Mouse (Mus musculus): ENCODE data around the gene Sbno1. TPM values are rescaled to one million over a fixed set of nuclear protein-coding genes. Genes with fewer than 3 reads are reported as not detected.
A peak's percentile ranks its signal among the peaks of the same experiment; 100 is the strongest.

The Sbno1 gene
- polyA plus RNA-seq, 1 experiment from 2014 or later, result 96.2 TPM

- Histone ChIP-seq H3K4me2 (no peak overlapping the region), H3K4me1 (peaks cover 6% of the 10 kb centered on the region; the same call in 1 of the 2 replicates), H3K9me3 (replicated peaks) (no peaks in the 10 kb centered on the region), H3K36me3 (no peaks in the 10 kb centered on the region), H3K27me3 (no peaks in the 10 kb centered on the region), H3K9ac (no peak overlapping the region), H3K4me3 (replicated peaks) (no peak overlapping the region), H3K27ac (no peak overlapping the region)
- no peak for ATAC-seq (replicated peaks; ENCODE audit: low FRiP score)
- WGBS, result 84% methylated on average over 2 of the region's 2 CpGs
Measured at GRCm38 (mm10) chr5:124359641-124360040, 66.2 kb downstream of the Sbno1 start.

DNA sequence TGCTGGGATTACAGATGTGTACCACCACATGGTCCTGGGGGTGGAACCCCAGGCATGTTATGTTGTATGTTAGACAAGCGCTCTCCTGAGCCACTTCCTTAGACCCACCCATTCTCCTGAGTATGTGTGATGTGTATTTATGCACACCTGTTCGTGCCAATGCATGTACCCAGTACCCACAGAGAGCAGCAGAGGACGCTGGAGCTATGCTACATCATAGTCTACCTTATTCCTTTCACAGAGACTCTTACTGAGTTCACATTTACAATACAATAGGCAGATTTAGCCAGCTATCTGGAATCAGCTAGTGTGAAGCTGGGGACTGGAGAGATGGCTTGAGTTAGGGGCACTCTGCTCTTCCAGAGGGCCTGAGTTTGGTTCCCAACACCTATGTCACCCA is 69.1 kb downstream of the Sbno1 start:
- no peak overlapping the region for H3K27ac ChIP-seq
- no peaks in the 10 kb centered on the region for H3K9me3 ChIP-seq (replicated peaks)
- no peaks in the 10 kb centered on the region for H3K27me3 ChIP-seq
- no peak overlapping the region for H3K4me2 ChIP-seq
- 52% methylated on average over 3 of the region's 3 CpGs for WGBS
- ATAC-seq (replicated peaks; ENCODE audit: low FRiP score), result no peak
- no peak overlapping the region for H3K4me3 ChIP-seq (replicated peaks)
- peaks cover 16% of the 10 kb centered on the region for H3K4me1 ChIP-seq
- no peaks in the 10 kb centered on the region for H3K36me3 ChIP-seq
- no peak overlapping the region for H3K9ac ChIP-seq

DNA sequence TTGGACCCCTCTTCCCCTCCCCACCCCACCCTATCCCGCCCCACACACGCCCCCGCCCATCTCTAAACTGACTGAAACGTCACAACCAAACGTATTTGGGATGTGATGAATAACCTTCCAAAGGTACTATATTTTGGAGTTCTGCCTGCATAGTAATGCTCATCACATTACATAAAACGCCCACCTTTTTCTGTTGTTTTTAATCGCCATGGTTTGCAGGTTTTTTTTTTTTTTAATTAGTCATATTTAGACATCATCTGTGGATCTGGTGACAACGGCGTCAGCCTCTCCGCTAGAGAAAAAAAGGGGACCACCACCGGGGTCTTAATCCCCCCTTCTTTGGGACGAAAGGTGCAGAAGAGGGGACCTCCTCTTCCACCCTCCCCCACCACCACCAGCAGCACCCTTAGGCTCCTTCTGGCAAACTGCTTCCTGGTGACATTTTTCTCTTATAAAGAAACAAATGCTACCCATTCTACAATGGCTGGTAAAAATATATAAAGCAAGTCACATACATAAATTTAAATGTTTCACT is 70.3 kb downstream of the Sbno1 start:
- Histone ChIP-seq H3K4me3 (replicated peaks) (peak overlapping the region; percentile 96), H3K36me3 (no peaks in the 10 kb centered on the region), H3K27me3 (no peaks in the 10 kb centered on the region), H3K9ac (no peak overlapping the region), H3K4me1 (peaks cover 28% of the 10 kb centered on the region), H3K4me2 (peak overlapping the region; percentile 66), H3K9me3 (replicated peaks) (no peaks in the 10 kb centered on the region), H3K27ac (no peak overlapping the region)
- WGBS, result 3% methylated on average over 12 of the region's 12 CpGs
- no peak for ATAC-seq (replicated peaks; ENCODE audit: low FRiP score)

GRCm38 (mm10) chr5:124354574-124355424 is 71.0 kb downstream of the Sbno1 start:
- Histone ChIP-seq H3K4me1 (peaks cover 35% of the 10 kb centered on the region), H3K27me3 (no peaks in the 10 kb centered on the region), H3K4me3 (replicated peaks) (peak overlapping the region; percentile 96), H3K36me3 (peaks cover 6% of the 10 kb centered on the region), H3K4me2 (peak overlapping the region; percentile 66), H3K9me3 (replicated peaks) (no peaks in the 10 kb centered on the region), H3K27ac (peak overlapping the region; percentile 98), H3K9ac (peak overlapping the region; percentile 100)
- under 1% methylated on average over 38 of the region's 60 CpGs for WGBS
- peak; percentile 72 for ATAC-seq (replicated peaks; ENCODE audit: low FRiP score)

DNA sequence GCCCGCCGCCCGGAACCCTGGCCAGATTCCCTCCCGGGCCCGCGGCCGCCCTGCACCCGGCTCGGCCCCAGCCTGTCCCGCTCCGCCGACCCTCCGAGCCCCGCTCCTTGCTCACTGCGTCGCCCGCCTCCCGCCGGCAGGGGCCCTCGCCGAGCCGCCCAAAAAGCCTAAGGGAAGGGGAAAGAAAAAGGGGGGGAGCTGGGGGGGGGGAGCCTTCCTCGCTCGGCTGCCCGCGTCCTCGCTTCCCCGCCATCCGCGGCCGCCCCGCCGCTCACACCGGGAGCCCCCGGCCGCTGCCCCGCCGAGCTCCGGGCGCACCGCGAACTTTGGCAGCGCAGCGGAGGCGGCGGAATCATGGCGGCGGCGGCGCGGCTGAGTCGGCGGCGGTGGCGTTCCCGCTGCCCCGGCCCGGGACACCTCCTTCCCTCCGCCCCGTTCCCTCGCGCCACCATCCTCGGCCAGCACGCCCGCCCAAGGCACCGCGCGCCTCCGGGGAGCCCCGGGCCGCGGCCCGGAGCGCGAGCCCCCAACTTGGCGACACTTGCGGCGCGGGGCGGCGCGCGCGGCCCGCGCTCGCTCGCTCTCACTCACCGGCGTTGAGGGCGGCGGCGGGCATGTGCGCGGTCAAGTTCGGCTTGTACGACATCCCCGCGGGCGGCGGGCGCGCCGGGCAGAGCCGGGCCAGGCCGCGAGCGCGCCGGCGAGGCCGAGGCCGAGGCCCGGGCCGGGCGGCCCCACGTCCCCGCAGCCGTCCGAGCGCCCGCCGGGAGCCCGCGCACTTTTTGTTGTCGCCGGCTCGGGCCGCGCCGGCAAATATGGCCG is 71.9 kb downstream of the Sbno1 start:
- peak; percentile 30 for ATAC-seq (replicated peaks; ENCODE audit: low FRiP score)
- WGBS, result 1% methylated on average over 74 of the region's 132 CpGs
- H3K4me3 ChIP-seq (replicated peaks), result peak overlapping the region; percentile 96
- peak overlapping the region; percentile 100 for H3K9ac ChIP-seq
- H3K27ac ChIP-seq, result peak overlapping the region; percentile 98
- peaks cover 15% of the 10 kb centered on the region for H3K36me3 ChIP-seq
- H3K4me2 ChIP-seq, result peak overlapping the region; percentile 89
- H3K4me1 ChIP-seq, result peaks cover 38% of the 10 kb centered on the region
- no peaks in the 10 kb centered on the region for H3K27me3 ChIP-seq
- no peaks in the 10 kb centered on the region for H3K9me3 ChIP-seq (replicated peaks)

DNA sequence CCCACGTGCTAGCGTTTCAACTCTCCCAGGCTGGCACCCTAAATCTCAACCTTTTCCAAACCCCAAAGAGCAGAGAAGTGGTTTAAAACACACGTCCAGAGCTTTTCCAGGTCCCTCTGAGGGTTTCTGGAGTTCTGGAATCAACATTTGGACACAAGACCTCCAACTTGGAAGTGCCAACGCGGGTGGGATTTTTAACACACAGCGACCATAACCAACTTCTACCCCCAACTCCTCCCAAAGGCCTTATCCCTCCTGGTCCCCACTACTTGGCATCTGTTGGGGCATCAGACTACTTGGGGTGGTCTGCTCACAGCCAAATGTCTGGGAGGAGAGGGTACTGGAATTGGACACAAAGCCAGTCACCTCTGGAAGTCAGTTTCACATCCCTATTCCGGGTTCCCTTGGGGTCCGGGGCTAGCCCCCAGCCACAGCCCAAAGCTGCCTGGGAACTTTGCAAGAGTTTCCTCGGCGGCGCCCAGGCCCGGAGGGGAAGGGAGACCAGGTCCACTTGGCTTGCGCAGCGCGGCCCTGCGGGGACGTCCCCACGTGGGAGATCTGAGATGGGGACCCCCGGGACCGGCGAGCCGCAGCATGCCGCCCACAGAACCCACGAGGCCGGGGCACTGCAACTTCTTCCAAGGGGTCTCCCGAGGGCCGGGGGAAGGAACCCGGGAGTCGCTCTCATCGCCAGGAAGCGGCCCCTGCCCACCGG is 72.6 kb downstream of the Sbno1 start:
- H3K36me3 ChIP-seq, result peaks cover 23% of the 10 kb centered on the region
- no peaks in the 10 kb centered on the region for H3K9me3 ChIP-seq (replicated peaks)
- peaks cover 38% of the 10 kb centered on the region for H3K4me1 ChIP-seq
- H3K4me2 ChIP-seq, result peak overlapping the region; percentile 89
- peak overlapping the region; percentile 100 for H3K9ac ChIP-seq
- H3K27ac ChIP-seq, result peak overlapping the region; percentile 98
- no peak for ATAC-seq (replicated peaks; ENCODE audit: low FRiP score)
- peak overlapping the region; percentile 96 for H3K4me3 ChIP-seq (replicated peaks)
- WGBS, result under 1% methylated on average over 32 of the region's 32 CpGs
- H3K27me3 ChIP-seq, result no peaks in the 10 kb centered on the region

GRCm38 (mm10) chr5:124352141-124352920 is 73.5 kb downstream of the Sbno1 start:
- H3K4me3 ChIP-seq (replicated peaks), result peak overlapping the region; percentile 96
- WGBS, result 1% methylated on average over 25 of the region's 30 CpGs
- peak; percentile 89 for ATAC-seq (replicated peaks; ENCODE audit: low FRiP score)
- H3K27ac ChIP-seq, result peak overlapping the region; percentile 98
- peaks cover 38% of the 10 kb centered on the region for H3K4me1 ChIP-seq
- no peaks in the 10 kb centered on the region for H3K9me3 ChIP-seq (replicated peaks)
- H3K4me2 ChIP-seq, result peak overlapping the region; percentile 89
- H3K36me3 ChIP-seq, result peaks cover 26% of the 10 kb centered on the region
- H3K27me3 ChIP-seq, result no peaks in the 10 kb centered on the region
- H3K9ac ChIP-seq, result peak overlapping the region; percentile 100

- H3K9me3 ChIP-seq (replicated peaks), result no peaks in the 10 kb centered on the region
- H3K4me1 ChIP-seq, result peaks cover 38% of the 10 kb centered on the region
- 37% methylated on average over 3 of the region's 3 CpGs for WGBS
- peaks cover 32% of the 10 kb centered on the region for H3K36me3 ChIP-seq
- peak overlapping the region; percentile 96 for H3K4me3 ChIP-seq (replicated peaks)
- H3K27me3 ChIP-seq, result no peaks in the 10 kb centered on the region
- peak overlapping the region; percentile 89 for H3K4me2 ChIP-seq
- ATAC-seq (replicated peaks; ENCODE audit: low FRiP score), result no peak
- peak overlapping the region; percentile 100 for H3K9ac ChIP-seq
- H3K27ac ChIP-seq, result peak overlapping the region; percentile 98
Measured at GRCm38 (mm10) chr5:124351604-124352003, 74.2 kb downstream of the Sbno1 start.

GRCm38 (mm10) chr5:124351111-124351560 is 74.7 kb downstream of the Sbno1 start:
- WGBS, result 18% methylated on average over 7 of the region's 7 CpGs
- Histone ChIP-seq H3K9me3 (replicated peaks) (no peaks in the 10 kb centered on the region), H3K27me3 (no peaks in the 10 kb centered on the region), H3K36me3 (peaks cover 36% of the 10 kb centered on the region), H3K4me2 (peak overlapping the region; percentile 89), H3K27ac (peak overlapping the region; percentile 98), H3K4me3 (replicated peaks) (peak overlapping the region; percentile 96), H3K4me1 (peaks cover 38% of the 10 kb centered on the region), H3K9ac (peak overlapping the region; percentile 100)
- ATAC-seq (replicated peaks; ENCODE audit: low FRiP score), result peak; percentile 46

DNA sequence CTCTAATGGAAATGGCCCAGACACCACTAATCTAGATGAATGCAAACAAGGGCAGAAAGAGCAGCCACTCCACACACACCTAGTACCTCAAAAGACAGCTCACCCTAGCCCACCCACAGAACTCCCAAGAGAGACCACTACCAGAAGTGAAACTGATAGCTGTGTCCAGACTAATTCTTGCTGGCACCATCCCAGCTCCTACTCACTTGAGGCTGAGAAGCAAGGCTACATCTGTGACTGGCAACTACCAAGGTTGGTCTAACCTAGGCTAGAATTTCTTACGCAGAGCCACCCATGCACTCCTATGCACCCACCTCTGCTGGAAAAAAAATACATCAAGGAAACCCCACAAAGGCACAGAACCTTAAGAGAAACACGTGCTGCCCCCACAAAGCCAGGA is 75.5 kb downstream of the Sbno1 start:
- no peak for ATAC-seq (replicated peaks; ENCODE audit: low FRiP score)
- no peaks in the 10 kb centered on the region for H3K27me3 ChIP-seq
- H3K4me1 ChIP-seq, result peaks cover 35% of the 10 kb centered on the region
- H3K9ac ChIP-seq, result no peak overlapping the region
- peaks cover 39% of the 10 kb centered on the region for H3K36me3 ChIP-seq
- 80% methylated on average over 2 of the region's 2 CpGs for WGBS
- no peak overlapping the region for H3K4me2 ChIP-seq
- H3K9me3 ChIP-seq (replicated peaks), result no peaks in the 10 kb centered on the region
- H3K4me3 ChIP-seq (replicated peaks), result no peak overlapping the region
- 0 out of 2 replicates have a peak overlapping the region, but pooled peaks have one; percentile 98 for H3K27ac ChIP-seq

- Histone ChIP-seq H3K36me3 (peaks cover 50% of the 10 kb centered on the region), H3K4me3 (replicated peaks) (no peak overlapping the region), H3K4me1 (peaks cover 32% of the 10 kb centered on the region), H3K9ac (no peak overlapping the region), H3K9me3 (replicated peaks) (no peaks in the 10 kb centered on the region), H3K4me2 (no peak overlapping the region), H3K27me3 (no peaks in the 10 kb centered on the region), H3K27ac (no peak overlapping the region)
- no peak for ATAC-seq (replicated peaks; ENCODE audit: low FRiP score)
- 94% methylated on average over 17 of the region's 17 CpGs for WGBS
Measured at GRCm38 (mm10) chr5:124349196-124349595, 76.6 kb downstream of the Sbno1 start.
